ENCODE assay signal across 8 mouse cellular contexts in the genomic region with DNA sequence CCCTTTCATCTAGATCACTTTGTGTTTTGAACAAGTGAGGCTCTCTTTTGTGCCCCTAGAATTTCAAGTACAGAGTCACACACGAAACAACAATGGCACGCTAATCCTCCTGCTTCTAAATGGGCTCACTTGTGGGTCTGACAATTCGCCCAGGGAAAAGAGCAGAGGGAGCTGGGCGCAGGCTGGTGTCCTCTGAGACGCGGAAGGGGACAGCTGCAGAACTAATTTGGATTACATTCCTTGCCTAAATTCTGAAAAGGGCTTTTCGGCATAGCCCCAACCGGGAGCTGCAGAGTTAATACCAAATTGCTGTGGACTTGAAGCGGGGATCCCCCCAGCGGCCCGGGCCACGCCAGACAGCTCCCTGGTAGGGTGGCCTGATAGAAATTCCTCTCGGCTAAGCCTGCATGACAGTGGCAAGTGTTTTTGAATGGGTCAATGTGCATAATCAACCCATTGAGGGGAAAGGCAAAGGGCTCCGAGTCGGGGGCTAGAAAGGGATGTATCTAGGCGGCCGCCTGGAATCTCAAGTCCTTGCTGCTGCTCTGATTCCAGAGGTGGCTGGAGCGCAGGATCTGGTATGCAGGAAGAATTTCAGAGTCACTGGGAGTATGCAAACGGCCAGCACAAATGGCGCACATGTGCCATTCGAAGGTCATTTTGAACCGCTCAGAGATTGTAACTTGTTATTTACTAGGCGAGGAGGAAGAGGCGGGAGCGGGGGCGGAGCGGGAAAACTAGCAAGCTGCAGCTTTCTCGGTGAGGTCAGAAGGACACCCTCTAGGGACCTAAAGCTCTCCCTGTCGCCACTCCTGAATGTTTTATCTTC. TPM values are rescaled to one million over a fixed set of nuclear protein-coding genes. Genes with fewer than 3 reads are reported as not detected.
A peak's percentile ranks its signal among the peaks of the same experiment; 100 is the strongest.
DNase-seq lines count a peak whose midpoint lies in the region; ATAC-seq lines count a peak whose summit lies in the region.

No protein-coding gene starts in this region.

- no peaks in the 10 kb centered on the region for H3K36me3 ChIP-seq in heart, embryonic 14.5 days (ENCODE audit: control insufficient read depth, insufficient read depth, low read length)
- no peaks in the 10 kb centered on the region for H3K36me3 ChIP-seq in kidney, embryonic 16.5 days (ENCODE audit: insufficient read depth, low read length)
- no peaks in the 10 kb centered on the region for H3K36me3 ChIP-seq in liver, embryonic 13.5 days
- H3K36me3 ChIP-seq in neural tube, embryonic 14.5 days (ENCODE audit: control insufficient read depth, insufficient read depth, low read length) = no peaks in the 10 kb centered on the region

- H3K9me3 ChIP-seq in heart, embryonic 14.5 days (ENCODE audit: control insufficient read depth, low read length) = no peaks in the 10 kb centered on the region
- no peaks in the 10 kb centered on the region for H3K9me3 ChIP-seq in kidney, embryonic 16.5 days (ENCODE audit: low read length)
- H3K9me3 ChIP-seq in liver, embryonic 13.5 days (replicated peaks) = no peaks in the 10 kb centered on the region
- no peaks in the 10 kb centered on the region for H3K9me3 ChIP-seq in neural tube, embryonic 14.5 days (ENCODE audit: control insufficient read depth, low read length)

- H3K4me2 ChIP-seq in heart, embryonic 14.5 days (ENCODE audit: low read length) = peak overlapping the region; percentile 82
- peak overlapping the region; percentile 97 for H3K4me2 ChIP-seq in kidney, embryonic 16.5 days (replicated peaks; ENCODE audit: low read depth, low read length)
- H3K4me2 ChIP-seq in liver, embryonic 13.5 days = peak overlapping the region; percentile 76
- peak overlapping the region; percentile 71 for H3K4me2 ChIP-seq in neural tube, embryonic 14.5 days (ENCODE audit: low read depth, low read length)

- peak overlapping the region; percentile 81 to 83 for H3K4me3 ChIP-seq in heart, embryonic 14.5 days (ENCODE audit: control insufficient read depth in 1 of 2, insufficient read depth in 1 of 2, low read depth in 1 of 2, low read length in 2 of 2)
- H3K4me3 ChIP-seq in kidney, embryonic 16.5 days (ENCODE audit: low read length) = peak overlapping the region; percentile 74
- H3K4me3 ChIP-seq in liver, embryonic 13.5 days (replicated peaks) = peak overlapping the region; percentile 55
- H3K4me3 ChIP-seq in neural tube, embryonic 14.5 days (ENCODE audit: low read depth, low read length) = peak overlapping the region; percentile 71

- peaks cover 0 to 11% of the 10 kb centered on the region in 2 experiments; a peak in 3 of 4 replicates for H3K4me1 ChIP-seq in heart, embryonic 14.5 days (ENCODE audit: control insufficient read depth in 2 of 2, insufficient read depth in 2 of 2, low read length in 2 of 2)
- 0 out of 2 replicates have a peak, but pooled peaks cover 7% of the 10 kb centered on the region for H3K4me1 ChIP-seq in kidney, embryonic 16.5 days (ENCODE audit: insufficient read depth, low read length)
- H3K4me1 ChIP-seq in liver, embryonic 13.5 days (replicated peaks) = peaks cover 6% of the 10 kb centered on the region; the same call in 1 of the 2 replicates
- H3K4me1 ChIP-seq in neural tube, embryonic 14.5 days (ENCODE audit: control insufficient read depth, insufficient read depth, low read length) = peaks cover 7% of the 10 kb centered on the region; the same call in 1 of the 2 replicates

- H3K27ac ChIP-seq in heart, embryonic 14.5 days (replicated peaks in 1 of 2; ENCODE audit: control insufficient read depth in 1 of 2, insufficient read depth in 1 of 2, low read depth in 2 of 2, low read length in 2 of 2) = peak overlapping the region; percentile 91 to 99
- peak overlapping the region; percentile 82 for H3K27ac ChIP-seq in kidney, embryonic 16.5 days (ENCODE audit: low read length)
- no peak overlapping the region for H3K27ac ChIP-seq in liver, embryonic 13.5 days
- peak overlapping the region; percentile 76 for H3K27ac ChIP-seq in neural tube, embryonic 14.5 days (ENCODE audit: low read depth, low read length)

- H3K9ac ChIP-seq in heart, embryonic 14.5 days (ENCODE audit: low read length) = peak overlapping the region; percentile 88
- H3K9ac ChIP-seq in kidney, embryonic 16.5 days (replicated peaks; ENCODE audit: low read length) = peak overlapping the region; percentile 72
- H3K9ac ChIP-seq in liver, embryonic 13.5 days = no peak overlapping the region
- peak overlapping the region; percentile 72 for H3K9ac ChIP-seq in neural tube, embryonic 14.5 days (replicated peaks; ENCODE audit: low read depth, low read length)

- H3K27me3 ChIP-seq in heart, embryonic 14.5 days (ENCODE audit: control insufficient read depth, insufficient read depth, low read length) = no peaks in the 10 kb centered on the region; the same call in 1 of the 2 replicates
- H3K27me3 ChIP-seq in kidney, embryonic 16.5 days (ENCODE audit: insufficient read depth, low read length) = peaks cover 43% of the 10 kb centered on the region
- H3K27me3 ChIP-seq in liver, embryonic 13.5 days = peaks cover 64% of the 10 kb centered on the region
- no peaks in the 10 kb centered on the region; the same call in 1 of the 2 replicates for H3K27me3 ChIP-seq in neural tube, embryonic 14.5 days (ENCODE audit: control insufficient read depth, insufficient read depth, low read length)

- peak; percentile 45 for ATAC-seq in heart, embryonic 14.5 days (ENCODE audit: insufficient number of reproducible peaks, insufficient read depth, low FRiP score, low read depth)
- peak; percentile 40; the same call in 1 of the 2 replicates for ATAC-seq in kidney, embryonic 16.5 days (ENCODE audit: low FRiP score, low TSS enrichment)
- no peak for ATAC-seq in liver, embryonic 13.5 days (ENCODE audit: low read depth)
- peak; percentile 32; the same call in 1 of the 2 replicates for ATAC-seq in neural tube, embryonic 14.5 days (ENCODE audit: low read depth)
- no peak for ATAC-seq in activated CD4-positive, CD25-positive, alpha-beta regulatory T cell, adult 4 months

- WGBS in heart, embryonic 14.5 days = under 1% methylated on average over 29 of the region's 29 CpGs
- WGBS in kidney, embryonic 16.5 days = 0% methylated on average over 29 of the region's 29 CpGs
- 1% methylated on average over 29 of the region's 29 CpGs for WGBS in liver, embryonic 13.5 days (ENCODE audit: insufficient replicate concordance)
- WGBS in neural tube, embryonic 14.5 days = under 1% methylated on average over 29 of the region's 29 CpGs

- peak; percentile 21 for DNase-seq in layer of hippocampus, adult 11-12 months (ENCODE audit: low spot score)
- DNase-seq in layer of hippocampus, adult 9-10 months (ENCODE audit: low spot score) = no peak
- peak; percentile 80 for DNase-seq in embryo, embryonic 10.5 days (ENCODE audit: low spot score)
- no peak for DNase-seq in liver, embryonic 13.5 days

RNA-seq across cellular contexts. Expression of gene Erbb4, which starts 2.2 kb away (rescaled TPM):
- 13.4 and 13.8 TPM in 2 replicates for polyA plus RNA-seq in heart, embryonic 14.5 days (2014; fragmentation: Nextera tagmentation; extraction: Ambion mirVana)
- polyA plus RNA-seq in kidney, embryonic 16.5 days (2015; fragmentation: Nextera tagmentation; extraction: Ambion mirVana) = 5.6 and 6.6 TPM in 2 replicates
- 0.07 TPM in 1 of 2 replicates, not detected in the other for polyA plus RNA-seq in liver, embryonic 13.5 days (2015; fragmentation: Nextera tagmentation; extraction: Ambion mirVana)
- 17.9 and 30.6 TPM in 2 replicates for polyA plus RNA-seq in neural tube, embryonic 14.5 days (2014; fragmentation: Nextera tagmentation; extraction: Ambion mirVana)
- polyA plus RNA-seq in activated CD4-positive, CD25-positive, alpha-beta regulatory T cell, adult 4 months (2017; shearing (Covaris generic)) = not detected

Comparison
In these comparisons a context has a peak if more than half of its experiments do, and no peak if none do; other contexts are left out.
1. DNase-seq: peak in layer of hippocampus, adult 11-12 months (single experiment) and embryo, embryonic 10.5 days (single experiment); none in layer of hippocampus, adult 9-10 months (single experiment) and liver, embryonic 13.5 days (single experiment).
2. ATAC-seq: peak in heart, embryonic 14.5 days (single experiment), kidney, embryonic 16.5 days (single experiment) and neural tube, embryonic 14.5 days (single experiment); none in liver, embryonic 13.5 days (single experiment) and activated CD4-positive, CD25-positive, alpha-beta regulatory T cell, adult 4 months (single experiment).
3. Peak in every context shown above with its lines, with median percentiles within 50 percentile points of each other: H3K4me2 ChIP-seq and H3K4me3 ChIP-seq.